Mouse (Mus musculus) midbrain, embryonic 15.5 days (tissue): ENCODE results near the gene Bcl2a1d. TPM values are rescaled to one million over a fixed set of nuclear protein-coding genes. Genes with fewer than 3 reads are reported as not detected.
"Not testable (repeated sequence)": the region's sequence is repeated elsewhere in the genome, so short reads cannot be mapped to it uniquely, and the experiment has no call there.

Experiments used
- ATAC-seq: fragments of 200-750 bp; cut with Nextera tagmentation; replicated peaks from 2 replicates; pipeline ENCODE4 v1.8.0; 2017; ENCODE audit warnings: moderate TSS enrichment
- H3K27ac ChIP-seq: fragments of 300-500 bp; sonication (generic); 2 replicates; pipeline ENCODE4 v1.5.1; 2015; ENCODE audit warnings: mild to moderate bottlenecking, inconsistent platforms
- H3K27me3 ChIP-seq: fragments of 300-500 bp; sonication (generic); replicated peaks from 2 replicates; pipeline ENCODE4 v1.6.1; 2015; ENCODE audit warnings: inconsistent platforms
- H3K36me3 ChIP-seq: fragments of 300-500 bp; sonication (generic); replicated peaks from 2 replicates; pipeline ENCODE4 v1.6.1; 2015; ENCODE audit warnings: inconsistent platforms
- H3K4me1 ChIP-seq: fragments of 300-500 bp; sonication (generic); 2 replicates; pipeline ENCODE4 v1.6.1; 2015; ENCODE audit warnings: inconsistent platforms
- H3K4me2 ChIP-seq: fragments of 300-500 bp; sonication (generic); 2 replicates; pipeline ENCODE4 v1.6.1; 2015; ENCODE audit warnings: inconsistent platforms, mild to moderate bottlenecking, moderate library complexity
- H3K4me3 ChIP-seq: fragments of 300-500 bp; sonication (generic); 2 replicates; pipeline ENCODE4 v1.5.1; 2015; ENCODE audit warnings: mild to moderate bottlenecking, inconsistent platforms
- H3K9ac ChIP-seq: fragments of 300-500 bp; sonication (generic); 2 replicates; pipeline ENCODE4 v1.6.1; 2015; ENCODE audit warnings: mild to moderate bottlenecking, inconsistent platforms
- H3K9me3 ChIP-seq: fragments of 300-500 bp; sonication (generic); 2 replicates; pipeline ENCODE4 v1.6.1; 2016; ENCODE audit warnings: inconsistent platforms
- WGBS: fragments of 180-500 bp; shearing (Covaris S2); methylation state at CpG from one replicate; pipeline ENCODE4 v1.1.7; 2015; ENCODE audit warnings: mixed read lengths; 5-methylcytosine and 5-hydroxymethylcytosine counted together
- polyA plus RNA-seq: library from polyadenylated mRNA; unstranded; fragments of >200 nt; fragmentation: Nextera tagmentation; extraction: Ambion mirVana; gene quantifications from 2 replicates; pipeline ENCODE4 v1.2.1, GENCODE M21; 2015

Bcl2a1d gene
- polyA plus RNA-seq, 1 experiment from 2014 or later: not detected

- not testable (repeated sequence) for H3K36me3 ChIP-seq, H3K4me2 ChIP-seq, H3K4me3 ChIP-seq, H3K4me1 ChIP-seq, H3K27me3 ChIP-seq, H3K27ac ChIP-seq, H3K9ac ChIP-seq, ATAC-seq, H3K9me3 ChIP-seq
- 21% methylated on average over 2 of the region's 2 CpGs for WGBS
These were observed 13.6 kb downstream of the Bcl2a1d start for GRCm38 (mm10) chr9:88718140-88718539.

DNA sequence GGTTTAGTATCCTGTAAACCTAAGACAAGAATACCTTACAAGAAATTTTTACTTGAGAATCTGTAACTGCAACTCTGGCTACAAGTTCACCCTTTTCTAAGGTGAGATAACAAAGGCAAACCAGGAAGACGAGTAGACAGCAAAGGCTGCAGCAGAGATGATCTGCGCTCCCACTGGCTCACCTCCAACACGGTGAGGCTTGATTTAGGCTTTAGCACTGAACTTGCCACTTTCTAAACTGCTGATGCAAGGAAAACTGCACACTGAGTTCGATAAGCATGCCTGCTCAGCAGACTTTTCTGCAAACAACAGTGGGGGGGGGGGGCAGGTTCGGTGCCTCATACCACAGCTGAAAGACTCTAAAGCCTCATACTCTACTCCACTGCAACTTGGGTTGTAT is 17.2 kb downstream of the Bcl2a1d start:
- not testable (repeated sequence) for H3K9ac ChIP-seq, H3K4me2 ChIP-seq, H3K9me3 ChIP-seq, H3K4me1 ChIP-seq, H3K36me3 ChIP-seq, H3K27me3 ChIP-seq, ATAC-seq, H3K4me3 ChIP-seq, H3K27ac ChIP-seq
- 86% methylated on average over 5 of the region's 5 CpGs for WGBS

DNA sequence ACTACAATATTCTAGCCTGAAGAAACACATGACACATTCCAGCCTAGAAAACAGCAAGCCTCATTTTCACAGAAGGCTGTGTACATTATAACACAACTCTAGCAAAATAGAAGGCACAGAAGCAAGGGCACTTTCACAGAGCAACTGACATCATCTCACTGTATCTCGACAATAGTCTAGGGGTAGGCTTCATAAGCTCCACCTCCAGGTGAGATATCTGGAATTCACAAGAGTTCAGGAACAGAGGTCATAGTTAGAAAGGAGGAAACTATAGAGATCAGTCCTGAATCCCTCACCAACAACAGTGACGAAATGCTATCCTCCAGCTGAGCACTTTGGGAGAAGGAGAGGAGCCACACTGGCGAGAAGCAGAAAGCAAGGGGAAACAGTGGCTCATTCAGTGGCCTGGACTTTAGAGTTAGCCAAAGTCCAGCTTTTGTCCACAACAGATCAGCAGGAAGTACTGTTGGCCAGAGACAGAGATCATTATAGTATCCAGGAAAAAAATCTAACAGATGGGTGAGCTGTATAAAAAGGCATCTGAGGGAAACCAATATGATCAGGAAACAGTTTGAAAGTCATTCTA is 19.5 kb downstream of the Bcl2a1d start:
- H3K9ac ChIP-seq, H3K4me3 ChIP-seq, H3K4me1 ChIP-seq, H3K9me3 ChIP-seq, H3K27ac ChIP-seq, H3K27me3 ChIP-seq, H3K4me2 ChIP-seq, ATAC-seq, H3K36me3 ChIP-seq: not testable (repeated sequence)
- WGBS: 82% methylated on average over 3 of the region's 3 CpGs

DNA sequence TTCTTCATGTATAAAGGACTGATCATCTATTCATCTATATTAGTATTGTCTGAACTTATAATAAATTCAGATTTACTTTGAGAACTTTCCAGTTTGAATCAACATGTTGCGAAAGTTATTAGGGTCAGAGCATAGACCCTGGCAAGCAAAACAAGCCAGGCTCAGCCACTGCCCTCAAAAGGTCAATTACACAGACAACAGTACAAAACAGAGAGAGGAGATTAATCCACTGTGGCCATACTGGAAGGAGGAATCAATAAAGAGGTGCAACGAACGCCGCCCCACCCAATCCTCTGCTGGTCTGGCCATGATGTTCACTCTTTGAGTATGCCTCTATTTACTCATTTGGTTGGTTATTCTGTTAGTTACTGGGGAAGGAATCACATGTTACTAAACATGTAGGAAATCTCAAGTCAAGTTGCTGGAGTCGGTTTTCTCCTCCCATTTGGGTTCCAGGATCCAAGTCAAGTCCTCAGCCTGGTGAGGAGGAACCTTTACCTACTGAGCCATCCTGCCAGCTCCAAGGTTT is 20.7 kb downstream of the Bcl2a1d start:
- H3K4me1 ChIP-seq, ATAC-seq: not testable (repeated sequence)
- WGBS: 93% methylated on average over 4 of the region's 5 CpGs

GRCm38 (mm10) chr9:88710439-88710838 is 21.3 kb downstream of the Bcl2a1d start:
- not testable (repeated sequence) for H3K9me3 ChIP-seq, H3K4me1 ChIP-seq, H3K36me3 ChIP-seq, H3K27ac ChIP-seq, ATAC-seq, H3K4me2 ChIP-seq, H3K27me3 ChIP-seq, H3K9ac ChIP-seq, H3K4me3 ChIP-seq
- 92% methylated on average over 2 of the region's 2 CpGs for WGBS

More for the DNA sequence above, 20.7 kb downstream of the Bcl2a1d start:
- not testable (repeated sequence) for H3K27me3 ChIP-seq, H3K4me2 ChIP-seq, H3K4me3 ChIP-seq, H3K27ac ChIP-seq, H3K9ac ChIP-seq, H3K9me3 ChIP-seq, H3K36me3 ChIP-seq

DNA sequence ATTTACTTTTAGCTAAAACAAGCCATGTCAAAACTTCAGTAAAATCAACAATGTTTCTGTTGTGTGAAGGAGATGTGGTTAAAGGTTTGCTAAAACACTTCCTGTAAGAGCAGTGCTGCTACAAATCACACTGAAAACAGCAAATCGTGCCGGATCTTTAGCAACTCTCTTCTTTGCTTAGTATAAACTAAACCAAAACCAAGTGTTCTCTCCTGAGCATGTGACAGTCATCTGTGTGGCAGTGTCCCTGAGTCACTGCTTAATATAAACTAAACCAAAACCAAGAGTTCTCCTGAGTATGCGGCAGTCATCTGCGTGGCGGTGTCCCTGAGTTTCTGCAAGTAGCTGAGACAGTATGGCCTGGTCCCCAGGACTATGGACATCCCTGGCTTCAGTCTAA is 21.9 kb downstream of the Bcl2a1d start:
- not testable (repeated sequence) for H3K9ac ChIP-seq, H3K27ac ChIP-seq, H3K4me2 ChIP-seq, H3K36me3 ChIP-seq, H3K4me3 ChIP-seq, H3K9me3 ChIP-seq, H3K4me1 ChIP-seq, ATAC-seq, H3K27me3 ChIP-seq
- 92% methylated on average over 5 of the region's 5 CpGs for WGBS

- H3K27ac ChIP-seq: no peak overlapping the region
- no peak overlapping the region for H3K4me2 ChIP-seq
- ATAC-seq: no peak
- no peak overlapping the region for H3K9ac ChIP-seq
- no peaks in the 10 kb centered on the region for H3K9me3 ChIP-seq
- H3K27me3 ChIP-seq: no peaks in the 10 kb centered on the region
- no peaks in the 10 kb centered on the region for H3K4me1 ChIP-seq
- no peak overlapping the region for H3K4me3 ChIP-seq
- H3K36me3 ChIP-seq: no peaks in the 10 kb centered on the region
- 91% methylated on average over 6 of the region's 6 CpGs for WGBS
These were observed 22.4 kb downstream of the Bcl2a1d start for GRCm38 (mm10) chr9:88709304-88709703.

- 86% methylated on average over 4 of the region's 4 CpGs for WGBS
- no peak overlapping the region for H3K9ac ChIP-seq
- no peak for ATAC-seq
These were observed 25.0 kb downstream of the Bcl2a1d start for GRCm38 (mm10) chr9:88706700-88707099.

DNA sequence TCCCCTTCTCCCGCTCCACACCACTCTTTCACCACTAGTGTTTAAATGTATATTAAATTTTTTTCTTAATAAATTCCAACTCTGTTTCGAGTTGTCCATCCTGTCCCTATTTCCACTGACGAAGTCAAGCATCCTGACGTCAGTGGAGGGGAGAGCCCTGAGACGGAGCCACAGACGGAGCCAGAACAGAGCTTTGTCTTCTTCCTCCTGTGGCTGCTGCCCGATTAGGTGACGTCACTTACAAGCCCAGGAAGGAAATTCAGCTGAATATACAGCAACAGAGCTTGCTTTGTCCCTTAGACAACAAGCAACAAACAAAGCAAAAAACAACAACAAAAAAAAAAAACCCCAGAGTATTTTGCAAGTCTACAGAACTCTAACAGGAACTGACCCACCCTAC is 26.6 kb downstream of the Bcl2a1d start:
- not testable (repeated sequence) for H3K4me2 ChIP-seq, H3K4me3 ChIP-seq, H3K9ac ChIP-seq, ATAC-seq, H3K9me3 ChIP-seq, H3K27ac ChIP-seq, H3K4me1 ChIP-seq, H3K36me3 ChIP-seq, H3K27me3 ChIP-seq
- WGBS: 80% methylated on average over 8 of the region's 8 CpGs

More at GRCm38 (mm10) chr9:88706700-88707099, 25.0 kb downstream of the Bcl2a1d start:
- no peak overlapping the region for H3K4me3 ChIP-seq
- no peaks in the 10 kb centered on the region for H3K27me3 ChIP-seq
- H3K36me3 ChIP-seq: no peaks in the 10 kb centered on the region
- no peak overlapping the region for H3K4me2 ChIP-seq
- no peaks in the 10 kb centered on the region for H3K4me1 ChIP-seq
- H3K9me3 ChIP-seq: no peaks in the 10 kb centered on the region
- H3K27ac ChIP-seq: no peak overlapping the region

- H3K9ac ChIP-seq, ATAC-seq, H3K4me2 ChIP-seq, H3K4me1 ChIP-seq, H3K27me3 ChIP-seq, H3K9me3 ChIP-seq, H3K36me3 ChIP-seq, H3K27ac ChIP-seq, H3K4me3 ChIP-seq: not testable (repeated sequence)
- 86% methylated on average over 1 of the region's 2 CpGs for WGBS
These were observed 33.0 kb downstream of the Bcl2a1d start for GRCm38 (mm10) chr9:88698746-88699145.

- 86% methylated on average over 2 of the region's 2 CpGs for WGBS
- not testable (repeated sequence) for H3K36me3 ChIP-seq, H3K4me1 ChIP-seq, H3K4me3 ChIP-seq, H3K9ac ChIP-seq, ATAC-seq, H3K27ac ChIP-seq, H3K27me3 ChIP-seq, H3K9me3 ChIP-seq, H3K4me2 ChIP-seq
These were observed 40.4 kb downstream of the Bcl2a1d start for GRCm38 (mm10) chr9:88691307-88691706.

- not testable (repeated sequence) for H3K4me1 ChIP-seq, H3K27ac ChIP-seq, ATAC-seq, H3K9me3 ChIP-seq, H3K27me3 ChIP-seq, H3K4me3 ChIP-seq, H3K36me3 ChIP-seq, H3K4me2 ChIP-seq, H3K9ac ChIP-seq
- 81% methylated on average over 3 of the region's 3 CpGs for WGBS
These were observed 42.3 kb downstream of the Bcl2a1d start for GRCm38 (mm10) chr9:88689451-88689850.

GRCm38 (mm10) chr9:88686719-88687118 is 45.0 kb downstream of the Bcl2a1d start:
- WGBS: 95% methylated on average over 1 of the region's 1 CpGs
- H3K27me3 ChIP-seq, ATAC-seq, H3K36me3 ChIP-seq, H3K27ac ChIP-seq, H3K4me1 ChIP-seq, H3K4me2 ChIP-seq, H3K9me3 ChIP-seq, H3K4me3 ChIP-seq, H3K9ac ChIP-seq: not testable (repeated sequence)
